Mouse (Mus musculus): Measurements from ENCODE around the gene Pax8. TPM values are rescaled to one million over a fixed set of nuclear protein-coding genes. Genes with fewer than 3 reads are reported as not detected.
A peak's percentile ranks its signal among the peaks of the same experiment; 100 is the strongest.

Gene Pax8
- polyA plus RNA-seq, 1 experiment from 2014 or later, result 4.7 TPM

GRCm38 (mm10) chr2:24479906-24480305 lies 4.5 kb upstream of the Pax8 start:
- Histone ChIP-seq H3K9me3 (no peaks in the 10 kb centered on the region), H3K36me3 (no peaks in the 10 kb centered on the region), H3K9ac (replicated peaks) (no peak overlapping the region), H3K27me3 (peaks cover 36% of the 10 kb centered on the region), H3K4me3 (no peak overlapping the region), H3K4me1 (0 out of 2 replicates have a peak, but pooled peaks cover 5% of the 10 kb centered on the region), H3K27ac (replicated peaks) (no peak overlapping the region), H3K4me2 (replicated peaks) (no peak overlapping the region)
- WGBS, result 73% methylated on average over 2 of the region's 2 CpGs
- no peak for ATAC-seq (ENCODE audit: low FRiP score, low read depth)

- H3K36me3 ChIP-seq, result no peaks in the 10 kb centered on the region
- no peak overlapping the region for H3K27ac ChIP-seq (replicated peaks)
- H3K9me3 ChIP-seq, result no peaks in the 10 kb centered on the region
- 17% methylated on average over 1 of the region's 1 CpGs for WGBS
- no peak for ATAC-seq (ENCODE audit: low FRiP score, low read depth)
- H3K9ac ChIP-seq (replicated peaks), result no peak overlapping the region
- no peak overlapping the region for H3K4me3 ChIP-seq
- H3K27me3 ChIP-seq, result peaks cover 43% of the 10 kb centered on the region
- H3K4me1 ChIP-seq, result peaks cover 8% of the 10 kb centered on the region; the same call in 1 of the 2 replicates
- H3K4me2 ChIP-seq (replicated peaks), result no peak overlapping the region
These were observed 3.8 kb upstream of the Pax8 start for GRCm38 (mm10) chr2:24479151-24479550.

GRCm38 (mm10) chr2:24478611-24479010 lies 3.2 kb upstream of the Pax8 start:
- no peak for ATAC-seq (ENCODE audit: low FRiP score, low read depth)
- Histone ChIP-seq H3K36me3 (no peaks in the 10 kb centered on the region), H3K27ac (replicated peaks) (no peak overlapping the region), H3K4me3 (no peak overlapping the region), H3K9me3 (no peaks in the 10 kb centered on the region), H3K27me3 (peaks cover 49% of the 10 kb centered on the region), H3K4me1 (peaks cover 13% of the 10 kb centered on the region), H3K9ac (replicated peaks) (no peak overlapping the region), H3K4me2 (replicated peaks) (no peak overlapping the region)
- WGBS, result 49% methylated on average over 4 of the region's 4 CpGs

GRCm38 (mm10) chr2:24474514-24475378 lies 653 bp downstream of the Pax8 start:
- H3K27me3 ChIP-seq, result peaks cover 76% of the 10 kb centered on the region
- peak overlapping the region; percentile 51 for H3K9ac ChIP-seq (replicated peaks)
- peaks cover 14% of the 10 kb centered on the region for H3K4me1 ChIP-seq
- H3K27ac ChIP-seq (replicated peaks), result no peak overlapping the region
- peak overlapping the region; percentile 58 for H3K4me2 ChIP-seq (replicated peaks)
- H3K4me3 ChIP-seq, result peak overlapping the region; percentile 39
- no peaks in the 10 kb centered on the region for H3K36me3 ChIP-seq
- 5% methylated on average over 29 of the region's 29 CpGs for WGBS
- no peaks in the 10 kb centered on the region for H3K9me3 ChIP-seq
- ATAC-seq (ENCODE audit: low FRiP score, low read depth), result 0 out of 2 replicates have a peak, but pooled peaks have one; percentile 10

GRCm38 (mm10) chr2:24473641-24474511 lies 1.5 kb downstream of the Pax8 start:
- Histone ChIP-seq H3K36me3 (no peaks in the 10 kb centered on the region), H3K9ac (replicated peaks) (peak overlapping the region; percentile 51), H3K27ac (replicated peaks) (no peak overlapping the region), H3K9me3 (no peaks in the 10 kb centered on the region), H3K4me3 (peak overlapping the region; percentile 39), H3K4me1 (peaks cover 9% of the 10 kb centered on the region), H3K27me3 (peaks cover 81% of the 10 kb centered on the region), H3K4me2 (replicated peaks) (peak overlapping the region; percentile 58)
- WGBS, result under 1% methylated on average over 56 of the region's 56 CpGs
- peak; percentile 78 for ATAC-seq (ENCODE audit: low FRiP score, low read depth)

GRCm38 (mm10) chr2:24472677-24473076 lies 2.7 kb downstream of the Pax8 start:
- H3K36me3 ChIP-seq, result no peaks in the 10 kb centered on the region
- peaks cover 9% of the 10 kb centered on the region for H3K4me1 ChIP-seq
- H3K27me3 ChIP-seq, result peaks cover 82% of the 10 kb centered on the region
- no peak overlapping the region; the same call in 1 of the 2 replicates for H3K4me3 ChIP-seq
- H3K4me2 ChIP-seq (replicated peaks), result peak overlapping the region; percentile 58; the same call in 1 of the 2 replicates
- ATAC-seq (ENCODE audit: low FRiP score, low read depth), result no peak
- no peaks in the 10 kb centered on the region for H3K9me3 ChIP-seq
- no peak overlapping the region for H3K9ac ChIP-seq (replicated peaks)
- no peak overlapping the region for H3K27ac ChIP-seq (replicated peaks)
- WGBS, result 3% methylated on average over 11 of the region's 11 CpGs

GRCm38 (mm10) chr2:24472111-24472510 lies 3.3 kb downstream of the Pax8 start:
- no peak for ATAC-seq (ENCODE audit: low FRiP score, low read depth)
- H3K36me3 ChIP-seq, result no peaks in the 10 kb centered on the region
- H3K4me3 ChIP-seq, result no peak overlapping the region
- H3K27me3 ChIP-seq, result peaks cover 85% of the 10 kb centered on the region
- H3K27ac ChIP-seq (replicated peaks), result no peak overlapping the region
- 5% methylated on average over 7 of the region's 7 CpGs for whole genome bisulfite sequencing
- H3K9me3 ChIP-seq, result no peaks in the 10 kb centered on the region
- no peak overlapping the region for H3K9ac ChIP-seq (replicated peaks)
- H3K4me1 ChIP-seq, result peaks cover 9% of the 10 kb centered on the region
- H3K4me2 ChIP-seq (replicated peaks), result no peak overlapping the region

- H3K27me3 ChIP-seq, result peaks cover 58% of the 10 kb centered on the region
- H3K9me3 ChIP-seq, result no peaks in the 10 kb centered on the region
- no peak overlapping the region for H3K4me2 ChIP-seq (replicated peaks)
These were observed 6.3 kb downstream of the Pax8 start for GRCm38 (mm10) chr2:24469102-24469501.

GRCm38 (mm10) chr2:24468430-24468829 lies 7.0 kb downstream of the Pax8 start:
- no peaks in the 10 kb centered on the region for H3K4me1 ChIP-seq
- H3K4me3 ChIP-seq, result no peak overlapping the region
- no peaks in the 10 kb centered on the region for H3K9me3 ChIP-seq
- no peak overlapping the region for H3K4me2 ChIP-seq (replicated peaks)
- ATAC-seq (ENCODE audit: low FRiP score, low read depth), result no peak
- peaks cover 51% of the 10 kb centered on the region for H3K27me3 ChIP-seq
- no peak overlapping the region for H3K9ac ChIP-seq (replicated peaks)
- WGBS, result 100% methylated on average over 1 of the region's 1 CpGs
- H3K36me3 ChIP-seq, result no peaks in the 10 kb centered on the region
- H3K27ac ChIP-seq (replicated peaks), result no peak overlapping the region

More at GRCm38 (mm10) chr2:24469102-24469501, 6.3 kb downstream of the Pax8 start:
- Histone ChIP-seq H3K27ac (replicated peaks) (no peak overlapping the region), H3K4me3 (no peak overlapping the region), H3K9ac (replicated peaks) (no peak overlapping the region), H3K36me3 (no peaks in the 10 kb centered on the region), H3K4me1 (peaks cover 6% of the 10 kb centered on the region)
- no peak for ATAC-seq (ENCODE audit: low FRiP score, low read depth)
- 60% methylated on average over 4 of the region's 4 CpGs for WGBS

- no peak for ATAC-seq (ENCODE audit: low FRiP score, low read depth)
- no peak overlapping the region for H3K9ac ChIP-seq (replicated peaks)
These were observed 8.2 kb downstream of the Pax8 start for GRCm38 (mm10) chr2:24467156-24467555.

GRCm38 (mm10) chr2:24460808-24461127 lies 14.6 kb downstream of the Pax8 start:
- no peak for ATAC-seq (ENCODE audit: low FRiP score, low read depth)
- Histone ChIP-seq H3K36me3 (no peaks in the 10 kb centered on the region), H3K27ac (replicated peaks) (no peak overlapping the region), H3K4me2 (replicated peaks) (no peak overlapping the region), H3K9ac (replicated peaks) (no peak overlapping the region), H3K4me3 (no peak overlapping the region), H3K9me3 (no peaks in the 10 kb centered on the region), H3K4me1 (no peaks in the 10 kb centered on the region), H3K27me3 (peaks cover 4% of the 10 kb centered on the region; the same call in 1 of the 2 replicates)
- 32% methylated on average over 2 of the region's 2 CpGs for WGBS

More at GRCm38 (mm10) chr2:24467156-24467555, 8.2 kb downstream of the Pax8 start:
- no peaks in the 10 kb centered on the region for H3K4me1 ChIP-seq
- no peaks in the 10 kb centered on the region for H3K9me3 ChIP-seq
- WGBS, result 7% methylated on average over 1 of the region's 1 CpGs
- H3K27me3 ChIP-seq, result peaks cover 40% of the 10 kb centered on the region
- no peak overlapping the region for H3K4me2 ChIP-seq (replicated peaks)
- no peak overlapping the region for H3K27ac ChIP-seq (replicated peaks)
- no peak overlapping the region for H3K4me3 ChIP-seq
- H3K36me3 ChIP-seq, result no peaks in the 10 kb centered on the region

Measured in midbrain, embryonic 12.5 days (tissue).